Mouse (Mus musculus) E14TG2a.4 (cell line): ENCODE data around the gene Inafm1.
A peak's percentile ranks its signal among the peaks of the same experiment; 100 is the strongest.

ENCODE experiments used
- H3K27me3 ChIP-seq: 2 replicates; pipeline ENCODE4 v1.6.1; 2014; ENCODE audit warnings: low read length, control low read depth; ENCODE audit not compliant: insufficient read depth
- H3K36me3 ChIP-seq: 2 replicates; pipeline ENCODE4 v1.6.1; 2014; ENCODE audit warnings: low read length, control low read depth; ENCODE audit not compliant: insufficient read depth
- H3K4me1 ChIP-seq: replicated peaks from 2 replicates; pipeline ENCODE4 v1.6.1; 2014; ENCODE audit warnings: low read depth, low read length, control low read depth
- H3K4me3 ChIP-seq: replicated peaks from 2 replicates; pipeline ENCODE4 v1.5.1; 2014; ENCODE audit warnings: mild to moderate bottlenecking, low read length
- H3K9me3 ChIP-seq: 2 replicates; pipeline ENCODE4 v1.6.1; 2014; ENCODE audit warnings: low read length, control low read depth
- CTCF ChIP-seq: conservative IDR thresholded peaks from 2 replicates; pipeline ENCODE4 v1.5.1; 2014; ENCODE audit warnings: low read length
- NANOG ChIP-seq: IDR thresholded peaks from 2 replicates; pipeline ENCODE4 v1.6.1; 2014; ENCODE audit warnings: borderline replicate concordance, low read length, mixed read lengths
- POU5F1 ChIP-seq: IDR thresholded peaks from 2 replicates; pipeline ENCODE4 v1.6.1; 2014; ENCODE audit warnings: low read length, borderline replicate concordance

The Inafm1 gene

GRCm38 (mm10) chr7:16241787-16242186 is 31.6 kb downstream of the Inafm1 start:
- no peaks in the 10 kb centered on the region for H3K9me3 ChIP-seq
- H3K4me3 ChIP-seq: no peak overlapping the region; the same call in 1 of the 2 replicates
- TF ChIP-seq POU5F1 (no peak), CTCF (no peak), NANOG (no peak)
- H3K36me3 ChIP-seq: no peaks in the 10 kb centered on the region
- peaks cover 24% of the 10 kb centered on the region for H3K4me1 ChIP-seq
- peaks cover 5% of the 10 kb centered on the region for H3K27me3 ChIP-seq

- Histone ChIP-seq H3K9me3 (no peaks in the 10 kb centered on the region), H3K4me1 (peaks cover 26% of the 10 kb centered on the region), H3K36me3 (no peaks in the 10 kb centered on the region), H3K27me3 (peaks cover 9% of the 10 kb centered on the region), H3K4me3 (no peak overlapping the region)
- no peak for TF ChIP-seq NANOG
Measured at GRCm38 (mm10) chr7:16240978-16241303, 32.5 kb downstream of the Inafm1 start.

GRCm38 (mm10) chr7:16240281-16240977 is 33.0 kb downstream of the Inafm1 start:
- Histone ChIP-seq H3K27me3 (peaks cover 9% of the 10 kb centered on the region), H3K4me3 (no peak overlapping the region)

GRCm38 (mm10) chr7:16239554-16239997 is 33.8 kb downstream of the Inafm1 start:
- TF ChIP-seq CTCF (no peak), NANOG (no peak)
- peaks cover 26% of the 10 kb centered on the region for H3K4me1 ChIP-seq
- no peaks in the 10 kb centered on the region for H3K36me3 ChIP-seq
- H3K4me3 ChIP-seq: no peak overlapping the region
- H3K27me3 ChIP-seq: peaks cover 9% of the 10 kb centered on the region
- no peaks in the 10 kb centered on the region for H3K9me3 ChIP-seq

More at GRCm38 (mm10) chr7:16240281-16240977, 33.0 kb downstream of the Inafm1 start:
- TF ChIP-seq CTCF (no peak), NANOG (no peak), POU5F1 (no peak)
- Histone ChIP-seq H3K4me1 (peaks cover 26% of the 10 kb centered on the region), H3K9me3 (no peaks in the 10 kb centered on the region), H3K36me3 (no peaks in the 10 kb centered on the region)

- H3K27me3 ChIP-seq: peaks cover 5% of the 10 kb centered on the region; the same call in 1 of the 2 replicates
- peaks cover 16% of the 10 kb centered on the region for H3K4me1 ChIP-seq
- peaks cover 8% of the 10 kb centered on the region for H3K9me3 ChIP-seq
- H3K4me3 ChIP-seq: 0 out of 2 replicates have a peak overlapping the region, but pooled peaks have one; percentile 1
- H3K36me3 ChIP-seq: no peaks in the 10 kb centered on the region
- TF ChIP-seq POU5F1 (no peak), CTCF (no peak), NANOG (no peak)
Measured at GRCm38 (mm10) chr7:16229869-16230268, 43.5 kb downstream of the Inafm1 start.
